Mouse (Mus musculus): Measurements from ENCODE around the gene Dnah17. TPM values are rescaled to one million over a fixed set of nuclear protein-coding genes. Genes with fewer than 3 reads are reported as not detected.

Dnah17 gene
- polyA plus RNA-seq, 1 experiment = 0.21 TPM

GRCm38 (mm10) chr11:118042791-118043190, 87.6 kb downstream of the Dnah17 start:
- H3K36me3 ChIP-seq (ENCODE audit: control insufficient read depth, insufficient read depth, low read length) = no peaks in the 10 kb centered on the region
- no peak for DNase-seq (ENCODE audit: low read depth in 1 of 2, low spot score in 2 of 2)
- no peak overlapping the region for H3K4me3 ChIP-seq (ENCODE audit: extremely low read depth, insufficient read depth, insufficient read length)
- WGBS = 91% methylated on average over 9 of the region's 9 CpGs
- TF ChIP-seq CTCF (IDR thresholded peaks at IDR 0.05; ENCODE audit: extremely low read depth, insufficient read depth, insufficient read length, insufficient replicate concordance) (no peak), POLR2A (IDR thresholded peaks at IDR 0.05; ENCODE audit: low read depth, low read length) (no peak)
- H3K4me1 ChIP-seq (ENCODE audit: control insufficient read depth, insufficient read depth, insufficient read length) = no peaks in the 10 kb centered on the region
- no peak overlapping the region for H3K27ac ChIP-seq (ENCODE audit: insufficient read depth, low read length)
- H3K27me3 ChIP-seq (ENCODE audit: control insufficient read depth, insufficient read depth, low read length) = no peaks in the 10 kb centered on the region

GRCm38 (mm10) chr11:118035068-118035467, 95.4 kb downstream of the Dnah17 start:
- no peak overlapping the region for H3K4me3 ChIP-seq (ENCODE audit: extremely low read depth, insufficient read depth, insufficient read length)
- no peak overlapping the region for H3K27ac ChIP-seq (ENCODE audit: insufficient read depth, low read length)
- TF ChIP-seq CTCF (IDR thresholded peaks at IDR 0.05; ENCODE audit: extremely low read depth, insufficient read depth, insufficient read length, insufficient replicate concordance) = no peak
- no peak for TF ChIP-seq POLR2A (IDR thresholded peaks at IDR 0.05; ENCODE audit: low read depth, low read length)
- H3K4me1 ChIP-seq (ENCODE audit: control insufficient read depth, insufficient read depth, insufficient read length) = no peaks in the 10 kb centered on the region
- no peaks in the 10 kb centered on the region for H3K36me3 ChIP-seq (ENCODE audit: control insufficient read depth, insufficient read depth, low read length)
- 64% methylated on average over 9 of the region's 9 CpGs for WGBS
- no peaks in the 10 kb centered on the region for H3K27me3 ChIP-seq (ENCODE audit: control insufficient read depth, insufficient read depth, low read length)
- DNase-seq (ENCODE audit: low read depth in 1 of 2, low spot score in 2 of 2) = no peak

- H3K27me3 ChIP-seq (ENCODE audit: control insufficient read depth, insufficient read depth, low read length) = no peaks in the 10 kb centered on the region
- no peak overlapping the region for H3K4me3 ChIP-seq (ENCODE audit: extremely low read depth, insufficient read depth, insufficient read length)
- TF ChIP-seq CTCF (IDR thresholded peaks at IDR 0.05; ENCODE audit: extremely low read depth, insufficient read depth, insufficient read length, insufficient replicate concordance) (no peak), POLR2A (IDR thresholded peaks at IDR 0.05; ENCODE audit: low read depth, low read length) (no peak)
- no peak overlapping the region for H3K27ac ChIP-seq (ENCODE audit: insufficient read depth, low read length)
- no peaks in the 10 kb centered on the region for H3K4me1 ChIP-seq (ENCODE audit: control insufficient read depth, insufficient read depth, insufficient read length)
- 84% methylated on average over 13 of the region's 13 CpGs for WGBS
- no peak for DNase-seq (ENCODE audit: low read depth in 1 of 2, low spot score in 2 of 2)
- H3K36me3 ChIP-seq (ENCODE audit: control insufficient read depth, insufficient read depth, low read length) = no peaks in the 10 kb centered on the region
These were observed 96.0 kb downstream of the Dnah17 start for GRCm38 (mm10) chr11:118034395-118034794.

- Histone ChIP-seq H3K4me3 (ENCODE audit: extremely low read depth, insufficient read depth, insufficient read length) (no peak overlapping the region), H3K4me1 (ENCODE audit: control insufficient read depth, insufficient read depth, insufficient read length) (no peaks in the 10 kb centered on the region), H3K36me3 (ENCODE audit: control insufficient read depth, insufficient read depth, low read length) (peaks cover 3% of the 10 kb centered on the region; the same call in 1 of the 2 replicates), H3K27me3 (ENCODE audit: control insufficient read depth, insufficient read depth, low read length) (no peaks in the 10 kb centered on the region), H3K27ac (ENCODE audit: insufficient read depth, low read length) (no peak overlapping the region)
- DNase-seq (ENCODE audit: low read depth in 1 of 2, low spot score in 2 of 2) = no peak
- WGBS = 97% methylated on average over 9 of the region's 9 CpGs
- TF ChIP-seq POLR2A (IDR thresholded peaks at IDR 0.05; ENCODE audit: low read depth, low read length) (no peak), CTCF (IDR thresholded peaks at IDR 0.05; ENCODE audit: extremely low read depth, insufficient read depth, insufficient read length, insufficient replicate concordance) (no peak)
These were observed 99.3 kb downstream of the Dnah17 start for GRCm38 (mm10) chr11:118031134-118031533.

- DNase-seq (ENCODE audit: low read depth in 1 of 2, low spot score in 2 of 2) = no peak
- Histone ChIP-seq H3K36me3 (ENCODE audit: control insufficient read depth, insufficient read depth, low read length) (peaks cover 11% of the 10 kb centered on the region), H3K27ac (ENCODE audit: insufficient read depth, low read length) (no peak overlapping the region), H3K4me1 (ENCODE audit: control insufficient read depth, insufficient read depth, insufficient read length) (no peaks in the 10 kb centered on the region), H3K27me3 (ENCODE audit: control insufficient read depth, insufficient read depth, low read length) (no peaks in the 10 kb centered on the region), H3K4me3 (ENCODE audit: extremely low read depth, insufficient read depth, insufficient read length) (no peak overlapping the region)
- WGBS = 98% methylated on average over 6 of the region's 6 CpGs
- TF ChIP-seq CTCF (IDR thresholded peaks at IDR 0.05; ENCODE audit: extremely low read depth, insufficient read depth, insufficient read length, insufficient replicate concordance) = no peak
- no peak for TF ChIP-seq POLR2A (IDR thresholded peaks at IDR 0.05; ENCODE audit: low read depth, low read length)
These were observed 101.3 kb downstream of the Dnah17 start for GRCm38 (mm10) chr11:118029170-118029569.

- no peaks in the 10 kb centered on the region for H3K4me1 ChIP-seq (ENCODE audit: control insufficient read depth, insufficient read depth, insufficient read length)
- 87% methylated on average over 2 of the region's 2 CpGs for WGBS
- H3K36me3 ChIP-seq (ENCODE audit: control insufficient read depth, insufficient read depth, low read length) = peaks cover 23% of the 10 kb centered on the region
- H3K27me3 ChIP-seq (ENCODE audit: control insufficient read depth, insufficient read depth, low read length) = no peaks in the 10 kb centered on the region
- H3K4me3 ChIP-seq (ENCODE audit: extremely low read depth, insufficient read depth, insufficient read length) = no peak overlapping the region
- no peak for DNase-seq (ENCODE audit: low read depth in 1 of 2, low spot score in 2 of 2)
- TF ChIP-seq CTCF (IDR thresholded peaks at IDR 0.05; ENCODE audit: extremely low read depth, insufficient read depth, insufficient read length, insufficient replicate concordance) (no peak), POLR2A (IDR thresholded peaks at IDR 0.05; ENCODE audit: low read depth, low read length) (no peak)
- no peak overlapping the region for H3K27ac ChIP-seq (ENCODE audit: insufficient read depth, low read length)
These were observed 106.3 kb downstream of the Dnah17 start for GRCm38 (mm10) chr11:118024111-118024510.

GRCm38 (mm10) chr11:118023475-118023874, 107.0 kb downstream of the Dnah17 start:
- Histone ChIP-seq H3K27me3 (ENCODE audit: control insufficient read depth, insufficient read depth, low read length) (no peaks in the 10 kb centered on the region), H3K27ac (ENCODE audit: insufficient read depth, low read length) (no peak overlapping the region), H3K4me1 (ENCODE audit: control insufficient read depth, insufficient read depth, insufficient read length) (no peaks in the 10 kb centered on the region), H3K4me3 (ENCODE audit: extremely low read depth, insufficient read depth, insufficient read length) (no peak overlapping the region), H3K36me3 (ENCODE audit: control insufficient read depth, insufficient read depth, low read length) (peaks cover 23% of the 10 kb centered on the region)
- no peak for DNase-seq (ENCODE audit: low read depth in 1 of 2, low spot score in 2 of 2)
- 97% methylated on average over 7 of the region's 7 CpGs for WGBS
- TF ChIP-seq POLR2A (IDR thresholded peaks at IDR 0.05; ENCODE audit: low read depth, low read length) (no peak), CTCF (IDR thresholded peaks at IDR 0.05; ENCODE audit: extremely low read depth, insufficient read depth, insufficient read length, insufficient replicate concordance) (no peak)
